Comparison of ENCODE assay signal across 1 mouse cellular context in genomic region chr8:84046505-84046904, GRCm38 (mm10).
TF ChIP-seq lines count a peak whose summit lies in the region.

No protein-coding gene starts in this region.

TF ChIP-seq in MEL, 35 proteins besides CTCF, POLR2A, EP300 and RAD21 (continued from another document):
- TF ChIP-seq ETS1 (IDR thresholded peaks at IDR 0.05; ENCODE audit: low read depth, low read length) (no peak), SIN3A (IDR thresholded peaks at IDR 0.05; ENCODE audit: low read length) (no peak), JUND (IDR thresholded peaks at IDR 0.05; ENCODE audit: low read depth, low read length) (no peak), USF1 (IDR thresholded peaks at IDR 0.05; ENCODE audit: low read depth, low read length) (no peak), GATA1 (IDR thresholded peaks at IDR 0.05; ENCODE audit: low read depth, low read length) (no peak), TAL1 (IDR thresholded peaks at IDR 0.05; ENCODE audit: low read length) (no peak), ZKSCAN1 (IDR thresholded peaks at IDR 0.05; ENCODE audit: low read depth, low read length) (no peak), MAX (IDR thresholded peaks at IDR 0.05; ENCODE audit: low read length) (no peak), NRF1 (IDR thresholded peaks at IDR 0.05; ENCODE audit: insufficient read depth, low read depth, low read length, poor library complexity, severe bottlenecking) (no peak), CHD1 (IDR thresholded peaks at IDR 0.05; ENCODE audit: low read depth, low read length) (no peak), MYC (IDR thresholded peaks at IDR 0.05; ENCODE audit: low read depth, low read length) (no peak), NELFE (IDR thresholded peaks at IDR 0.05; ENCODE audit: low read depth, low read length) (no peak)
